Mouse (Mus musculus) gastrocnemius, postnatal 25 days (tissue): ENCODE measurements around the gene Zdhhc14. TPM values are rescaled to one million over a fixed set of nuclear protein-coding genes. Genes with fewer than 3 reads are reported as not detected.

Experiments
- DNase-seq: peaks from one replicate; pipeline ENCODE4 v3.0.0; 2022
- total RNA-seq, 2 experiments: library from RNA; stranded (reverse); gene quantifications; 1 replicate in 1 of 2; 2 replicates in 1 of 2; pipeline ENCODE4 v1.2.3; 2021

The Zdhhc14 gene
- total RNA-seq, 2 experiments from 2014 or later: 2.8 to 3.1 TPM

GRCm38 (mm10) chr17:5785238-5785637 lies 292.9 kb downstream of the Zdhhc14 start:
- peak; percentile 3 for DNase-seq

DNA sequence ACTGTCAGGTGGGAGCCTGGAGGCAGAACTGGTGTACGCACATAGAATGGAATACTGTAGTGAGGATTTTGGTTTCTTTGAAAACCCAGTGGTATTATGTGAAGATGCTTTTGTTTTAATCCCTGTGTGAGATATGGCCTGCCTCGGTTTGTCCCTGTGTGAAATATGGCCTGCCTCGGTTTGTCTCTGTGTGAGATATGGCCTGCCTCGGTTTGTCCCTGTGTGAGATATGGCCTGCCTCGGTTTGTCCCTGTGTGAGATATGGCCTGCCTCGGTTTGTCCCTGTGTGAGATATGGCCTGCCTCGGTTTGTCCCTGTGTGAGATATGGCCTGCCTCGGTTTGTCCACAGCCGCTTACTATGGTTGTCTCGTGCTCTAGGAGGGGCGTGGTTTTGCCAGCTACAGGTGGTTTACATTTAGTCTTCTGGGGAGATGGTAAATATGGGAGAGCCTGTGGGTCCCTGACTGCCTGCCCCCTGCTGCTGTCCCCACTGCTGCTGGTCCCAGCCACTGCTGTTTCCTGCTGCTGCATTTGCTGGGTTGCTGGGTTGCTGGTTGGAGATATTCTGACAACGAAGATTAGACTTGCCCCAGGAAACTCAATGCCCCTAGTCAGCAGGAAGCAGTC lies 299.9 kb downstream of the Zdhhc14 start:
- DNase-seq: no peak

DNA sequence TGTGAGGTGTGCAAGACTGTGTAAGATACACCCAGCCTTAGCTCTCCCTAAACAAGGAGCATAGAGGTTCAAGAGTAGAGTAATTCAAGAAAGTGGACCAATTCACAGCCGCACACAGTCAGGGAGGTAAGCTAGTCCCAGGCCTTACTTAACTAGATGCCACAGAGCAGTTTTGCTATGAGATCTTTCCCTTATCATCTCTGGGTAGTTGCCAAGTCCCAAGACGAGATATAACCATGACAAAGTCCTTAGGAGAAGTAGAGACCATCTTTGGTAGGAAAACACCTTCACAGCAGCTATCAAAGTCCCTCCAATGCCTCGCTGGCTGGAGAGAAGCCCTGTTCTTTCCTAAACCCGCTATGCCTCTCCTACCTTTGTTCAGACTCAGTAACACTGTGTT lies 301.2 kb downstream of the Zdhhc14 start:
- no peak for DNase-seq

GRCm38 (mm10) chr17:5794276-5794675 lies 301.9 kb downstream of the Zdhhc14 start:
- no peak for DNase-seq

- DNase-seq: no peak
Observed at GRCm38 (mm10) chr17:5795369-5795768, 303.0 kb downstream of the Zdhhc14 start.

- DNase-seq: no peak
Observed at GRCm38 (mm10) chr17:5795878-5796277, 303.5 kb downstream of the Zdhhc14 start.

- no peak for DNase-seq
Observed at GRCm38 (mm10) chr17:5797124-5797760, 304.9 kb downstream of the Zdhhc14 start.

- DNase-seq: no peak
Observed at GRCm38 (mm10) chr17:5798221-5798801, 306.0 kb downstream of the Zdhhc14 start.

DNA sequence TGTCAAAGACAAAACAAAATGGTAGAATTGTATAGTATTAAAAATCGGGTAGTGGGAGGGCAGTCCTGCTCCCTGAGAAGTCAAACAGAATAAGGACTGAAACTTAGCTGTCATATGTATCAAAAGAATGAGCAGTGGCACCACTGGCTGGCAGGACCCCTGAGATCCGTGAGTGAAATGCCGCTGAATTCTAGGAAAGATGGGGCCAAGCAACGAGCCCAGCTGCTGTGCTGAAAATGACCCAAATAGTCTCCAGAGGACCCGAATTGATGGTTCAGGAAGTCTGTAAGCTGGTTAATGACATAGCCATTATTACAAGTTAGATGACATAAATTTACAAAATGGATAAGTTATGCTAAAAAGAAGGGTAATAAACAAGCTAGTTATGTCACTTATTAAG lies 306.5 kb downstream of the Zdhhc14 start:
- DNase-seq: no peak

DNA sequence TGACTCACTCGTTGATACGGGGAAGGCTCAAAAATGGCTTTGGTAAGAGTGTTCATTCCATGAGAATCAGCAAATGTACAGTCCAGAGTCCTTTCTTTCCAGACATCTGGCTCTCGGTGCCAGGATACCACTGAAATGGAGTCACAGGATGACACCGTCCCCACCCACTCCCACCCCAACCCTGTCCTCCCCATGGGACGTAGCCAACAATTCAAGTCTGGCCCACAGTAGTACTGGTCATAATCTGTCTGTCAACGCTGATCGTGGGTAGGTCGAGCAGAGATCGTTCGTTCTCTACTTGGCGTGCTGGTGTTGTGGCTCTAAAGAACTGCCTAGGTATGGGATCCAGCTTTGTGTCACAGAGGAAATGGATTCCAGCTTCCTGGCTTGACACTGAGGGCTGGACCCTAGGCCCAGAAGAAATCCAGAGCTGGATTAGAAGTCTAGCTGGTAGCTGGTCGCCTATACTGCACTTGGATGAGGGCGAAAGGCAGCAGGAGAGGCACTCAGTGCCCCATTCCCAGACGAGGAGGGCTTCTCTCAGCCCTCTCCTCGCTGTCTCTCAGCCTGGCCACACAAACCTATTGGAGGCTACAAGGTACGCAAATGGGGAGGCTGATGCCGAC lies 307.2 kb downstream of the Zdhhc14 start:
- DNase-seq: no peak

- no peak for DNase-seq
Observed at GRCm38 (mm10) chr17:5800254-5800653, 307.9 kb downstream of the Zdhhc14 start.

DNA sequence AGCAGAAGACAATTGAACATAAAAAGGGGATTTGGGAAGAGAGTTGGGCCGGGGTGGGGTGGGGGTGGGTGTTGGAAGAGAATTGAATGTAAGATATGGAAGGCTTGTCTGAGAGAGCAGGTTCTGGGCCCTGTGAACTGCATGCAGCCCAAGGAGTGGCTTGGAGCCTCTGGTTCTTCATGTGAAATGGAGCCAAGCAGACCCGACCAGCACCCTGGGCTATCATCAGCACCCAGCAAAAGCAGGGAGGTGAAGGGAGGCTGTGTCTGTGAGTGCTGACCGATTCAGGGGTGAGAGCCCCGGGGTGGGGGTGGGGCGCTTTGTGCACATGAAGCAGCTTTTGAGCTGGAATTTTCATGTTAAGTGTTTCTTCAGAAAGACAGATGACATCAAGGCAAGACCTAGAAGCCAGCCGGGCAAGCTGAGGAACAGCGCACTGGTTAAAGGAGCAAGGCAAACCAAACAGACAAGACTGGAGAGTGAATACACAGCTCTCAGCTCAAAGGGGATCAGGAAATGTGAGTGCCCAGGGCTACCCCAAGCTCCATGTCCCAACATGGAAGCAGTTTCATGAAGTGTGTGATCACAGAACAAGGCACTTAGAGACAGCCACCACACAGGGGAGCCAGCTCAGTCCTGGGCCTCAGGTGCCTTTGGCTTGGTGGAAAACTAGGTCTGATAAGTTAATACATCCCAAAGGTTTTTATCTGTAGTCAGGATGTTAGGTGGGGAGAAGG lies 308.6 kb downstream of the Zdhhc14 start:
- DNase-seq: no peak

DNA sequence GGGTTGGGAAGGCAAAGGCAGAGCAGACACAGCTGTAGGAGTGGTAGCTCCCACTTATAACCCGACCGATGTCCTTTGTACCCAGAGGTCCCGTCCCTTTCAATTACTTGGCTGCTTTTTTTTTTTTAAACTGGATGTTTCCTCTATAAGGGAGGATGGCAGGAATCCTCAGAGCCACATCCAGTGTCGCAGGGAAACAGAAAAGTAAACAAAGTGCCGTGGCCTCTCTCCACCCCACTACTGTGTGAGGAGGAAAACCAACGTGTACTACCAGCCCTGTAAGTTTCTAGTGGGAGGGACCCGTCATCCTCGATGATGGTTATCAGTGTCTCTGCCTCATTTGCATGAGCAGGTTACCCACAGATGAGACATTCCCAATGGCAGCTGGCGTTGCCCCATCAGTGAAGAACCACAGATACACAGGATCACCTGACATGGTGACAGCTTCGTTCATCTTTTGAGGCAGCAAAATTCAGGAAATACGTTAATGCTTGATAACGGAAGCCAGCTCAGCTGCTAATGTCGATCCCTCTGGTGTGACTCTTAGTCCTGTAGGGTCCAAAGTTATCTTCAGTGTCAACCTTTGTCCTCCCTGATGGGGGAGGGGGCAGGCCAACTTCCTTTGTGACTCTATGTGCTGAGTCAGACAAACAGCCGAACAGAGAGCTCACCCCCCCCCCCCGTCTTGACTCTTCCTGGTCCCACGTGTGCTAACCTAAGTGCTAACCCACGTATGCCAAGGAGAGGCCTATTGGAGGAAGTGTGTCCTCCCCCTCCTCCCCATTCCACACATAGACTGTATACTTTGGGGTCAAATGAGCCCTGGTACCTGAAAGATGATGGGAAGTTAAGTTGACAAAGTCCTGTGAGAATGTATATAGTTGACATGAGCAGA lies 309.7 kb downstream of the Zdhhc14 start:
- no peak for DNase-seq

GRCm38 (mm10) chr17:5802656-5802955 lies 310.2 kb downstream of the Zdhhc14 start:
- DNase-seq: no peak

Other genes with a start within 250 kb of the Zdhhc14 start
- gene Ldhal6b, start 73.8 kb upstream of the Zdhhc14 start, total RNA-seq: under 1 TPM in 1 of 2 experiments, not detected in 1; 0.48 TPM
- gene Tmem242, start 52.3 kb upstream of the Zdhhc14 start, total RNA-seq: 100 to 1,000 TPM; 139 to 141 TPM